Mouse (Mus musculus): Measurements from ENCODE around the gene Ccdc152. TPM values are rescaled to one million over a fixed set of nuclear protein-coding genes. Genes with fewer than 3 reads are reported as not detected.
A peak's percentile ranks its signal among the peaks of the same experiment; 100 is the strongest.
"Not testable (repeated sequence)": the region's sequence is repeated elsewhere in the genome, so short reads cannot be mapped to it uniquely, and the experiment has no call there.

Ccdc152 gene
- total RNA-seq, 2 experiments from 2014 or later: not detected

GRCm38 (mm10) chr15:3277391-3277790, 25.9 kb downstream of the Ccdc152 start:
- no peak for DNase-seq

GRCm38 (mm10) chr15:3273191-3273590, 30.1 kb downstream of the Ccdc152 start:
- DNase-seq: no peak

GRCm38 (mm10) chr15:3271216-3271615, 32.1 kb downstream of the Ccdc152 start:
- peak; percentile 24 for DNase-seq

- DNase-seq: peak; percentile 70
Observed at GRCm38 (mm10) chr15:3270646-3271077, 32.7 kb downstream of the Ccdc152 start.

GRCm38 (mm10) chr15:3269996-3270645, 33.2 kb downstream of the Ccdc152 start:
- DNase-seq: no peak

- no peak for DNase-seq
Observed at GRCm38 (mm10) chr15:3269496-3269895, 33.8 kb downstream of the Ccdc152 start.

GRCm38 (mm10) chr15:3268247-3268646, 35.1 kb downstream of the Ccdc152 start, which contains the start of gene Selenop:
Gene Selenop, plus strand, starts transcription at chr15:3268547.
- no peak for DNase-seq

- no peak for DNase-seq
Observed at GRCm38 (mm10) chr15:3264828-3265227, 38.5 kb downstream of the Ccdc152 start.

- DNase-seq: no peak
Observed at GRCm38 (mm10) chr15:3264293-3264692, 39.0 kb downstream of the Ccdc152 start.

GRCm38 (mm10) chr15:3262883-3263282, 40.4 kb downstream of the Ccdc152 start:
- DNase-seq: no peak

GRCm38 (mm10) chr15:3260309-3260708, 43.0 kb downstream of the Ccdc152 start:
- DNase-seq: no peak

- DNase-seq: no peak
Observed at GRCm38 (mm10) chr15:3259025-3259424, 44.3 kb downstream of the Ccdc152 start.

GRCm38 (mm10) chr15:3251718-3252067, 51.6 kb downstream of the Ccdc152 start:
- DNase-seq: no peak

- DNase-seq: no peak
Observed at GRCm38 (mm10) chr15:3251031-3251717, 52.2 kb downstream of the Ccdc152 start.

GRCm38 (mm10) chr15:3250620-3251019, 52.7 kb downstream of the Ccdc152 start:
- DNase-seq: no peak

- DNase-seq: not testable (repeated sequence)
Observed at GRCm38 (mm10) chr15:3245036-3245435, 58.3 kb downstream of the Ccdc152 start.

GRCm38 (mm10) chr15:3237963-3238362, 65.4 kb downstream of the Ccdc152 start:
- DNase-seq: no peak

GRCm38 (mm10) chr15:3236338-3236737, 67.0 kb downstream of the Ccdc152 start:
- no peak for DNase-seq

GRCm38 (mm10) chr15:3233837-3234551, 69.3 kb downstream of the Ccdc152 start:
- no peak for DNase-seq

- DNase-seq: no peak
Observed at GRCm38 (mm10) chr15:3232168-3232835, 71.0 kb downstream of the Ccdc152 start.

GRCm38 (mm10) chr15:3231004-3231403, 72.3 kb downstream of the Ccdc152 start:
- DNase-seq: no peak

Measured in gastrocnemius, postnatal 10 days (tissue).